In genomic region chr3:26129455-26129854, GRCm38 (mm10) we compare ENCODE assay signal across 28 mouse cellular contexts.
DNase-seq lines count a peak whose midpoint lies in the region; ATAC-seq lines count a peak whose summit lies in the region.
"Had no signal": no experiment of that assay in that cellular context is flagged by ENCODE, and none has a peak within 500 bp of the region (broad histone marks: within the 10 kb centered on the region; RNA-seq: fewer than 3 reads in every experiment).

No protein-coding gene starts in this region.

- no peaks in the 10 kb centered on the region for H3K27me3 ChIP-seq in forebrain, embryonic 12.5 days
- no peaks in the 10 kb centered on the region for H3K27me3 ChIP-seq in forebrain, embryonic 15.5 days
- no peaks in the 10 kb centered on the region for H3K27me3 ChIP-seq in hindbrain, embryonic 12.5 days
- no peaks in the 10 kb centered on the region for H3K27me3 ChIP-seq in hindbrain, embryonic 11.5 days (ENCODE audit: control insufficient read depth, insufficient read depth, low read length)
- H3K27me3 ChIP-seq: CH12.LX; embryonic facial prominence, embryonic 13.5 days; embryonic facial prominence, embryonic 15.5 days; forebrain, embryonic 13.5 days had no signal

- no peak overlapping the region for H3K4me3 ChIP-seq in forebrain, embryonic 12.5 days (replicated peaks)
- H3K4me3 ChIP-seq in forebrain, embryonic 15.5 days: no peak overlapping the region
- H3K4me3 ChIP-seq in hindbrain, embryonic 12.5 days: no peak overlapping the region
- H3K4me3 ChIP-seq in hindbrain, embryonic 11.5 days (ENCODE audit: low read depth, low read length): no peak overlapping the region
- H3K4me3 ChIP-seq: embryonic facial prominence, embryonic 13.5 days; embryonic facial prominence, embryonic 15.5 days; erythroblast, embryonic 14.5 days; forebrain, embryonic 10.5 days; forebrain, embryonic 13.5 days had no signal

- no peaks in the 10 kb centered on the region for H3K36me3 ChIP-seq in forebrain, embryonic 12.5 days (replicated peaks)
- no peaks in the 10 kb centered on the region for H3K36me3 ChIP-seq in forebrain, embryonic 15.5 days
- H3K36me3 ChIP-seq in hindbrain, embryonic 12.5 days: no peaks in the 10 kb centered on the region
- no peaks in the 10 kb centered on the region for H3K36me3 ChIP-seq in hindbrain, embryonic 11.5 days (ENCODE audit: control insufficient read depth, insufficient read depth, low read length)
- H3K36me3 ChIP-seq: embryonic facial prominence, embryonic 13.5 days; embryonic facial prominence, embryonic 15.5 days; G1E had no signal

- no peak overlapping the region for H3K4me2 ChIP-seq in forebrain, embryonic 12.5 days
- H3K4me2 ChIP-seq in forebrain, embryonic 15.5 days (replicated peaks): no peak overlapping the region
- no peak overlapping the region for H3K4me2 ChIP-seq in hindbrain, embryonic 12.5 days (replicated peaks)
- no peak overlapping the region for H3K4me2 ChIP-seq in hindbrain, embryonic 11.5 days (replicated peaks; ENCODE audit: low read depth, low read length)
- H3K4me2 ChIP-seq: embryonic facial prominence, embryonic 13.5 days; embryonic facial prominence, embryonic 15.5 days; forebrain, embryonic 13.5 days had no signal

- DNase-seq in hindbrain, embryonic 11.5 days (ENCODE audit: low spot score): no peak
- peak; percentile 60 for DNase-seq in retina, postnatal 1 day
- no peak for DNase-seq in retina, embryonic 14.5 days (ENCODE audit: low spot score)
- DNase-seq: adrenal gland, adult 8-10 months; adrenal gland, postnatal 14 days; adrenal gland, postnatal 36 days; B cell, adult 2 months; cerebellum, adult 11 months; cerebellum, adult 18-20 months; cerebellum, adult 8-10 months; cerebellum, adult 9-11 months; cerebellum, postnatal 14 days; cerebellum, postnatal 36 days; embryo, embryonic 11 days had no signal

- WGBS in forebrain, embryonic 12.5 days: 66% methylated on average over 6 of the region's 6 CpGs
- WGBS in forebrain, embryonic 15.5 days: 66% methylated on average over 6 of the region's 6 CpGs
- WGBS in hindbrain, embryonic 12.5 days: 65% methylated on average over 6 of the region's 6 CpGs
- WGBS in hindbrain, embryonic 11.5 days: 82% methylated on average over 6 of the region's 6 CpGs

- 0 out of 2 replicates have a peak, but pooled peaks have one; percentile 17 for ATAC-seq in forebrain, embryonic 12.5 days (ENCODE audit: low FRiP score)
- no peak for ATAC-seq in forebrain, embryonic 15.5 days (replicated peaks)
- peak; percentile 52; the same call in 1 of the 2 replicates for ATAC-seq in hindbrain, embryonic 12.5 days (ENCODE audit: low FRiP score)
- ATAC-seq in hindbrain, embryonic 11.5 days (ENCODE audit: low FRiP score): no peak
- ATAC-seq: activated CD4-positive, CD25-positive, alpha-beta regulatory T cell, adult 4 months; CD4-positive, CD25-positive, alpha-beta regulatory T cell, adult 4 months; forebrain, embryonic 13.5 days; forebrain, embryonic 16.5 days; Patski had no signal

- H3K27ac ChIP-seq in forebrain, embryonic 12.5 days: no peak overlapping the region
- no peak overlapping the region for H3K27ac ChIP-seq in forebrain, embryonic 15.5 days (replicated peaks)
- H3K27ac ChIP-seq in hindbrain, embryonic 12.5 days: no peak overlapping the region
- no peak overlapping the region for H3K27ac ChIP-seq in hindbrain, embryonic 11.5 days (ENCODE audit: low read depth, low read length)
- H3K27ac ChIP-seq: embryonic facial prominence, embryonic 13.5 days; embryonic facial prominence, embryonic 15.5 days; forebrain, embryonic 10.5 days; forebrain, embryonic 13.5 days had no signal

- no peaks in the 10 kb centered on the region for H3K4me1 ChIP-seq in forebrain, embryonic 12.5 days
- peaks cover 6% of the 10 kb centered on the region for H3K4me1 ChIP-seq in forebrain, embryonic 15.5 days
- no peaks in the 10 kb centered on the region for H3K4me1 ChIP-seq in hindbrain, embryonic 12.5 days
- H3K4me1 ChIP-seq in hindbrain, embryonic 11.5 days (replicated peaks; ENCODE audit: control insufficient read depth, insufficient read depth, low read length): no peaks in the 10 kb centered on the region
- H3K4me1 ChIP-seq: embryonic facial prominence, embryonic 13.5 days; embryonic facial prominence, embryonic 15.5 days; forebrain, embryonic 10.5 days had no signal

- H3K9me3 ChIP-seq in forebrain, embryonic 12.5 days: no peaks in the 10 kb centered on the region
- H3K9me3 ChIP-seq in forebrain, embryonic 15.5 days: no peaks in the 10 kb centered on the region
- H3K9me3 ChIP-seq in hindbrain, embryonic 12.5 days (replicated peaks): no peaks in the 10 kb centered on the region
- no peaks in the 10 kb centered on the region for H3K9me3 ChIP-seq in hindbrain, embryonic 11.5 days (ENCODE audit: control insufficient read depth, low read length)
- H3K9me3 ChIP-seq: embryonic facial prominence, embryonic 13.5 days; embryonic facial prominence, embryonic 15.5 days; forebrain, embryonic 10.5 days; forebrain, embryonic 13.5 days; G1E had no signal

- no peak overlapping the region for H3K9ac ChIP-seq in forebrain, embryonic 12.5 days
- H3K9ac ChIP-seq in forebrain, embryonic 15.5 days (replicated peaks): no peak overlapping the region
- no peak overlapping the region for H3K9ac ChIP-seq in hindbrain, embryonic 12.5 days
- no peak overlapping the region for H3K9ac ChIP-seq in hindbrain, embryonic 11.5 days (ENCODE audit: low read depth, low read length)
- H3K9ac ChIP-seq: embryonic facial prominence, embryonic 13.5 days; embryonic facial prominence, embryonic 15.5 days; forebrain, embryonic 13.5 days had no signal

Comparison
In these comparisons a context has a peak if more than half of its experiments do, and no peak if none do; other contexts are left out.
1. ATAC-seq: peak in forebrain, embryonic 12.5 days (single experiment) and hindbrain, embryonic 12.5 days (single experiment); none in forebrain, embryonic 15.5 days (single experiment) and hindbrain, embryonic 11.5 days (single experiment).